ENCODE assay signal across 9 mouse cellular contexts in the genomic region with DNA sequence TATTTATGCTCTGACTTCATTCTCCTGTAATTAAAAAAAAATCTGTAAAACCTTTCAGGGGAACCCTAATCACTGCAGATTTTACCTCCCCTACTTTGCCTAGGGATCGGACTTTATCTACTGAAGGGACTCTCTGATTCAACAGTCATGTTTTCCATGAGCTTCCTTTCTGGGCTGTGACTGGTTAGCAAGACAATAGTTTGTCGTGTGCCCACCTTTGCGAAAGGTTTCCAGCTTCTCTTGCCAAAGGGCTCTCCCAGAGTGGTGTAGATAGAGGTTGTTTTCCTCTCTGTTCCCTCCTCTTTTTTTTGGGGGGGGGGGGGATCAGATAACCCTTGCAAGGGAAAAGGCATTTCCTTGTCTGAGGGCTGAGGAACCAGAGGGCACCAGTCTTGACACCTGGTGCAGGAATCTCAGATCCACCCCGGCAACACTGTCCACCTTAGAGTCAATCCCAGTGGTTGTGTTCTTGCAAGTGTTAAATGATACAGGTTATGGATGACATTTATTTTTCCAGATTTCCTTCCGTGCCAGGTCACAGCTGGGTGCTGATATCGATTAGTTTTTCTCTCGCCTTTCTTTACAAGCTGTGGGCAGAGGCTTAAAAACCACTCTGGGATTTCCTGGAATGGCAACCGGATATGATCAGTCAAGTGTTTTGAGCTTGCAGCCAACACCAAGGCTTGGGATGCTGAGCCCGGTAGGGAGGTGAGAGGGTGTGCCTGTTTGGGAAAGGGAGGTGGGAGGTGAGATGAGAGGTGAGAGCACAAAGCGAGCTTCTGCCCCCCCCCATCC. TPM values are rescaled to one million over a fixed set of nuclear protein-coding genes. Genes with fewer than 3 reads are reported as not detected.
DNase-seq lines count a peak whose midpoint lies in the region; ATAC-seq and TF ChIP-seq lines count a peak whose summit lies in the region.
"Had no signal": no experiment of that assay in that cellular context is flagged by ENCODE, and none has a peak within 500 bp of the region (broad histone marks: within the 10 kb centered on the region; RNA-seq: fewer than 3 reads in every experiment).

No protein-coding gene starts in this region.

- WGBS in kidney, postnatal 0 days = 19% methylated on average over 10 of the region's 10 CpGs
- 26% methylated on average over 10 of the region's 10 CpGs for WGBS in forebrain, embryonic 11.5 days
- WGBS in limb, embryonic 14.5 days = 12% methylated on average over 10 of the region's 10 CpGs
- 12% methylated on average over 10 of the region's 10 CpGs for WGBS in neural tube, embryonic 14.5 days

- H3K36me3 ChIP-seq in kidney, postnatal 0 days (ENCODE audit: insufficient read depth, low read length) = no peaks in the 10 kb centered on the region
- no peaks in the 10 kb centered on the region for H3K36me3 ChIP-seq in forebrain, embryonic 11.5 days (ENCODE audit: control insufficient read depth, insufficient read depth, low read length)
- H3K36me3 ChIP-seq in limb, embryonic 14.5 days (ENCODE audit: control insufficient read depth, insufficient read depth, low read length) = no peaks in the 10 kb centered on the region
- no peaks in the 10 kb centered on the region for H3K36me3 ChIP-seq in neural tube, embryonic 14.5 days (ENCODE audit: control insufficient read depth, insufficient read depth, low read length)

- H3K4me1 ChIP-seq in kidney, postnatal 0 days (replicated peaks; ENCODE audit: insufficient read depth, low read length) = peaks cover 13% of the 10 kb centered on the region; the same call in 1 of the 2 replicates
- H3K4me1 ChIP-seq in forebrain, embryonic 11.5 days (replicated peaks; ENCODE audit: control insufficient read depth, insufficient read depth, low read length) = no peaks in the 10 kb centered on the region
- peaks cover 18% of the 10 kb centered on the region for H3K4me1 ChIP-seq in limb, embryonic 14.5 days (ENCODE audit: control insufficient read depth, insufficient read depth, low read length)
- peaks cover 22% of the 10 kb centered on the region for H3K4me1 ChIP-seq in neural tube, embryonic 14.5 days (ENCODE audit: control insufficient read depth, insufficient read depth, low read length)

- no peak for TF ChIP-seq CTCF in kidney, postnatal 0 days (IDR thresholded peaks at IDR 0.05; ENCODE audit: low read depth)

- peak overlapping the region; percentile 85 for H3K4me3 ChIP-seq in kidney, postnatal 0 days (replicated peaks; ENCODE audit: low read depth, low read length)
- H3K4me3 ChIP-seq in forebrain, embryonic 11.5 days (ENCODE audit: low read depth, low read length) = peak overlapping the region; percentile 74
- H3K4me3 ChIP-seq in limb, embryonic 14.5 days (replicated peaks; ENCODE audit: low read length) = peak overlapping the region; percentile 61
- H3K4me3 ChIP-seq in neural tube, embryonic 14.5 days (ENCODE audit: low read depth, low read length) = peak overlapping the region; percentile 94

- peak overlapping the region; percentile 81; the same call in 1 of the 2 replicates for H3K9ac ChIP-seq in kidney, postnatal 0 days (ENCODE audit: low read depth, low read length)
- no peak overlapping the region for H3K9ac ChIP-seq in forebrain, embryonic 11.5 days (ENCODE audit: low read length)
- 0 out of 2 replicates have a peak overlapping the region, but pooled peaks have one; percentile 71 for H3K9ac ChIP-seq in limb, embryonic 14.5 days (ENCODE audit: low read depth, low read length, severe bottlenecking)
- H3K9ac ChIP-seq in neural tube, embryonic 14.5 days (replicated peaks; ENCODE audit: low read depth, low read length) = peak overlapping the region; percentile 87

- no peak for TF ChIP-seq POLR2A in limb, embryonic 14.5 days (IDR thresholded peaks at IDR 0.05; ENCODE audit: borderline replicate concordance, extremely low read depth, insufficient read depth, insufficient read length)

- no peak for DNase-seq in kidney, postnatal 0 days (ENCODE audit: low spot score)
- no peak for DNase-seq in kidney, adult 18-20 months
- no peak for DNase-seq in forebrain, embryonic 11.5 days (ENCODE audit: low spot score)
- no peak for DNase-seq in limb, embryonic 14.5 days (ENCODE audit: low spot score)
- no peak for DNase-seq in ovary, postnatal 10 days (ENCODE audit: low spot score)
- DNase-seq in Muller cell, postnatal 12 days (ENCODE audit: inconsistent ontology term) = no peak
- DNase-seq in ovary, adult 18-20 months (ENCODE audit: low spot score) = no peak

- ATAC-seq in kidney, postnatal 0 days (replicated peaks; ENCODE audit: low FRiP score, low read depth) = no peak
- no peak for ATAC-seq in forebrain, embryonic 11.5 days (replicated peaks; ENCODE audit: low FRiP score)
- no peak for ATAC-seq in limb, embryonic 14.5 days (ENCODE audit: low FRiP score, low read depth)
- ATAC-seq in neural tube, embryonic 14.5 days (ENCODE audit: low read depth) = no peak

- H3K9me3 ChIP-seq in kidney, postnatal 0 days (replicated peaks; ENCODE audit: low read length) = no peaks in the 10 kb centered on the region
- H3K9me3 ChIP-seq in forebrain, embryonic 11.5 days (ENCODE audit: control insufficient read depth, low read length) = no peaks in the 10 kb centered on the region
- no peaks in the 10 kb centered on the region for H3K9me3 ChIP-seq in limb, embryonic 14.5 days (ENCODE audit: control insufficient read depth, low read length)
- H3K9me3 ChIP-seq in neural tube, embryonic 14.5 days (ENCODE audit: control insufficient read depth, low read length) = no peaks in the 10 kb centered on the region

- no peaks in the 10 kb centered on the region for H3K27me3 ChIP-seq in kidney, postnatal 0 days (ENCODE audit: insufficient read depth, low read length)
- no peaks in the 10 kb centered on the region for H3K27me3 ChIP-seq in forebrain, embryonic 11.5 days (ENCODE audit: control insufficient read depth, insufficient read depth, low read length)
- H3K27me3 ChIP-seq in limb, embryonic 14.5 days (ENCODE audit: control insufficient read depth, insufficient read depth, low read length) = no peaks in the 10 kb centered on the region
- no peaks in the 10 kb centered on the region; the same call in 1 of the 2 replicates for H3K27me3 ChIP-seq in neural tube, embryonic 14.5 days (ENCODE audit: control insufficient read depth, insufficient read depth, low read length)
- H3K27me3 ChIP-seq: Patski had no signal

- peak overlapping the region; percentile 90 for H3K4me2 ChIP-seq in kidney, postnatal 0 days (ENCODE audit: low read length)
- H3K4me2 ChIP-seq in forebrain, embryonic 11.5 days (ENCODE audit: low read depth, low read length, severe bottlenecking) = peak overlapping the region; percentile 64; the same call in 1 of the 2 replicates
- H3K4me2 ChIP-seq in limb, embryonic 14.5 days (replicated peaks; ENCODE audit: low read depth, low read length, severe bottlenecking) = peak overlapping the region; percentile 81
- H3K4me2 ChIP-seq in neural tube, embryonic 14.5 days (ENCODE audit: low read depth, low read length) = peak overlapping the region; percentile 69

- H3K27ac ChIP-seq in kidney, postnatal 0 days = no peak overlapping the region
- no peak overlapping the region for H3K27ac ChIP-seq in forebrain, embryonic 11.5 days (ENCODE audit: low read depth, low read length)
- no peak overlapping the region for H3K27ac ChIP-seq in limb, embryonic 14.5 days (replicated peaks; ENCODE audit: low read depth, low read length)
- peak overlapping the region; percentile 94; the same call in 1 of the 2 replicates for H3K27ac ChIP-seq in neural tube, embryonic 14.5 days (ENCODE audit: low read depth, low read length)

RNA-seq across cellular contexts. Expression of a gene that starts 2.0 kb away (rescaled TPM):
- polyA plus RNA-seq in kidney, postnatal 0 days (2015; fragmentation: Nextera tagmentation; extraction: Ambion mirVana) = 7.0 and 8.7 TPM in 2 replicates
- 18.7 and 19.8 TPM in 2 replicates for polyA plus RNA-seq in forebrain, embryonic 11.5 days (2014; fragmentation: Nextera tagmentation; extraction: Ambion mirVana)
- polyA plus RNA-seq in limb, embryonic 14.5 days (2012; rRNA removed) = 7.7 and 9.0 TPM in 2 replicates
- polyA plus RNA-seq in limb, embryonic 14.5 days (2014; fragmentation: Nextera tagmentation; extraction: Ambion mirVana) = 12.2 and 15.0 TPM in 2 replicates
- polyA plus RNA-seq in neural tube, embryonic 14.5 days (2014; fragmentation: Nextera tagmentation; extraction: Ambion mirVana) = 43.0 and 45.4 TPM in 2 replicates

RNA-seq across cellular contexts. Expression of a gene that starts 2.1 kb away (rescaled TPM):
- 41.8 TPM in 2 replicates for polyA plus RNA-seq in kidney, postnatal 0 days (2015; fragmentation: Nextera tagmentation; extraction: Ambion mirVana)
- polyA plus RNA-seq in forebrain, embryonic 11.5 days (2014; fragmentation: Nextera tagmentation; extraction: Ambion mirVana) = 36.5 and 38.7 TPM in 2 replicates
- 18.3 and 22.0 TPM in 2 replicates for polyA plus RNA-seq in limb, embryonic 14.5 days (2012; rRNA removed)
- polyA plus RNA-seq in limb, embryonic 14.5 days (2014; fragmentation: Nextera tagmentation; extraction: Ambion mirVana) = 40.7 and 41.9 TPM in 2 replicates
- polyA plus RNA-seq in neural tube, embryonic 14.5 days (2014; fragmentation: Nextera tagmentation; extraction: Ambion mirVana) = 30.6 and 31.2 TPM in 2 replicates
